Mouse (Mus musculus) ES-E14 (cell line): ENCODE measurements around the gene Bad. TPM values are rescaled to one million over a fixed set of nuclear protein-coding genes. Genes with fewer than 3 reads are reported as not detected.

Experiments used
- DNase-seq: peaks from one replicate; pipeline ENCODE4 v3.0.0-alpha.2; 2013; ENCODE audit warnings: low read depth, low spot score
- H3K27ac ChIP-seq: 2 replicates; pipeline ENCODE4 v1.5.1; 2012; ENCODE audit warnings: low read depth, mild to moderate bottlenecking, low read length, moderate library complexity, mixed read lengths; ENCODE audit not compliant: poor library complexity, insufficient read depth, severe bottlenecking
- H3K36me3 ChIP-seq: 2 replicates; pipeline ENCODE4 v1.6.1; 2012; ENCODE audit warnings: mild to moderate bottlenecking, low read length, moderate library complexity, mixed read lengths; ENCODE audit not compliant: control insufficient read depth, poor library complexity, insufficient read depth, severe bottlenecking
- H3K4me1 ChIP-seq, 2 experiments: fragments of 150-350 bp in 1 of 2; sonication (generic) in 1 of 2; 2 replicates each; pipeline ENCODE4 v1.6.1; 2012; ENCODE audit warnings: low read length in 2 of 2, mild to moderate bottlenecking in 1 of 2, mixed read lengths in 1 of 2; ENCODE audit not compliant: control insufficient read depth in 2 of 2, insufficient read depth in 2 of 2, poor library complexity in 1 of 2
- H3K4me3 ChIP-seq, 2 experiments: fragments of 150-350 bp in 1 of 2; sonication (generic) in 1 of 2; 2 replicates each; pipeline ENCODE4 v1.5.1; 2012; ENCODE audit warnings: low read length in 2 of 2, low read depth in 1 of 2, mild to moderate bottlenecking in 1 of 2, mixed read lengths in 1 of 2; ENCODE audit not compliant: insufficient read depth in 1 of 2, poor library complexity in 1 of 2, severe bottlenecking in 1 of 2
- H3K9ac ChIP-seq: 2 replicates; pipeline ENCODE4 v1.6.1; 2012; ENCODE audit warnings: low read depth, mild to moderate bottlenecking, low read length, mixed read lengths; ENCODE audit not compliant: poor library complexity, insufficient read depth, severe bottlenecking
- H3K9me3 ChIP-seq: fragments of 150-350 bp; sonication (generic); 2 replicates; pipeline ENCODE4 v1.6.1; 2012; ENCODE audit warnings: low read depth, mild to moderate bottlenecking, low read length; ENCODE audit not compliant: control insufficient read depth, insufficient read depth
- CHD2 ChIP-seq: IDR thresholded peaks from 2 replicates; pipeline ENCODE4 v1.6.1; 2014; ENCODE audit warnings: mild to moderate bottlenecking, low read depth, low read length, inconsistent platforms
- HCFC1 ChIP-seq: IDR thresholded peaks from 2 replicates; pipeline ENCODE4 v1.6.1; 2012; ENCODE audit warnings: low read length, inconsistent platforms, borderline replicate concordance; ENCODE audit not compliant: insufficient read depth
- MAFK ChIP-seq: IDR thresholded peaks from 2 replicates; pipeline ENCODE4 v1.6.1; 2014; ENCODE audit warnings: mild to moderate bottlenecking, low read depth, low read length, inconsistent platforms; ENCODE audit not compliant: insufficient read depth
- ZC3H11A ChIP-seq: IDR thresholded peaks from 2 replicates; pipeline ENCODE4 v1.6.1; 2012; ENCODE audit warnings: low read depth, mild to moderate bottlenecking, inconsistent platforms, low read length, borderline replicate concordance
- ZNF384 ChIP-seq: IDR thresholded peaks from 2 replicates; pipeline ENCODE4 v1.6.1; 2012; ENCODE audit warnings: low read depth, low read length, inconsistent platforms
- in situ Hi-C, 2 experiments: fragments of 600-800 bp; cut with MboI; formaldehyde crosslinking; loops; one replicate each; pipeline ENCODE4 v1.15.1; 2025; ENCODE audit warnings: low sequenced_read_pairs in 2 of 2, inconsistent platforms in 1 of 2; ENCODE audit not compliant: unreplicated experiment in 2 of 2
- total RNA-seq: library from RNA; depleted of rRNA; stranded (reverse); fragments of 300-350 nt; gene quantifications from 2 replicates; pipeline ENCODE4 v1.2.3, GENCODE M21; 2012

Gene Bad
- total RNA-seq, 1 experiment: 22.9 TPM

DNA sequence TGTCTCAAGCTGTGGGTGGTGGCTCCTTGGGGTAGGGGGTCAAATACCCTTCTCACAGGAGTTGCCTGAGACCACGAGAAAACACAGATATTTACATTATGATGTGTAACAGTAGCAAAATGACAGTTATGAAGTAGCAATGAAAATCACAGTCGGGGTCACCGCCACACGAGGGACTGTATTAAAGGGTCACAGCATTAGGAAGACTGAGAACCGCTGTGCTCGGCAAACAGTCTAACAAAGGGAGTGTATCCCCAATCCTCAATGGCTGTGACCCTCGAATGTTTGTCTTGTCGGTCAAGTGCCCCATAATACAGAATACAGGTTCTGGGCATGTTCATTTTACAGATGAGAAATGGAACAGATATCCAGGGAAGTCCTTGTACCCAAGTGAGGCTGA, 52.3 kb downstream of the Bad start:
- in situ Hi-C loops: no loop called here
- peaks cover 4 to 25% of the 10 kb centered on the region in 2 experiments; a peak in 3 of 4 replicates for H3K4me1 ChIP-seq
- no peak overlapping the region for H3K27ac ChIP-seq
- TF ChIP-seq MAFK (no peak), ZC3H11A (no peak), ZNF384 (no peak), CHD2 (no peak), HCFC1 (no peak)
- H3K9ac ChIP-seq: no peak overlapping the region
- H3K36me3 ChIP-seq: peaks cover 11% of the 10 kb centered on the region
- no peak overlapping the region for H3K4me3 ChIP-seq
- no peaks in the 10 kb centered on the region for H3K9me3 ChIP-seq
- no peak for DNase-seq

DNA sequence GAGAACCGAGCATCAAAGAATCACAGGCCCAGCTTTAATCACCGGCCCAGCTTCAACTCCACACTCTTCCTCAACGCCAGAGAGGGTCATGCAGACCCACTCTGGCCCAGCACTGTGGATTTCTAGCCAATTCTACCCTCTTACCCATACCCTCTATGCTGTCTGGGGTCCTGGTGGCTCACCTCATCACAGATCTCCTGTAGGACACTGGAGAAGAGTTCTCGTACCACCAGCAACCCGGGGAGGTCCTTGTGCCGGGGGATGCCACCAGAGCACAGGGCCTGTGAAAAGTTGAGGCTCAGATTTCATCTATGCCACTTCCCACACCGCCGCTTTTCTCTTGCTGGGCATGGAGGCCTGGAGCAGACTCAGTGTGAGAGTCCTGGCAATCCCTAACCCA, 52.8 kb downstream of the Bad start:
- DNase-seq: no peak
- H3K9me3 ChIP-seq: no peaks in the 10 kb centered on the region
- peaks cover 4 to 21% of the 10 kb centered on the region in 2 experiments; a peak in 3 of 4 replicates for H3K4me1 ChIP-seq
- TF ChIP-seq MAFK: no peak
- TF ChIP-seq HCFC1: no peak
- TF ChIP-seq CHD2: no peak
- no peak for TF ChIP-seq ZC3H11A
- TF ChIP-seq ZNF384: no peak
- peaks cover 13% of the 10 kb centered on the region for H3K36me3 ChIP-seq
- no peak overlapping the region for H3K4me3 ChIP-seq
- in situ Hi-C loops: no loop called here
- H3K9ac ChIP-seq: 0 out of 2 replicates have a peak overlapping the region, but pooled peaks have one; percentile 36
- no peak overlapping the region for H3K27ac ChIP-seq

DNA sequence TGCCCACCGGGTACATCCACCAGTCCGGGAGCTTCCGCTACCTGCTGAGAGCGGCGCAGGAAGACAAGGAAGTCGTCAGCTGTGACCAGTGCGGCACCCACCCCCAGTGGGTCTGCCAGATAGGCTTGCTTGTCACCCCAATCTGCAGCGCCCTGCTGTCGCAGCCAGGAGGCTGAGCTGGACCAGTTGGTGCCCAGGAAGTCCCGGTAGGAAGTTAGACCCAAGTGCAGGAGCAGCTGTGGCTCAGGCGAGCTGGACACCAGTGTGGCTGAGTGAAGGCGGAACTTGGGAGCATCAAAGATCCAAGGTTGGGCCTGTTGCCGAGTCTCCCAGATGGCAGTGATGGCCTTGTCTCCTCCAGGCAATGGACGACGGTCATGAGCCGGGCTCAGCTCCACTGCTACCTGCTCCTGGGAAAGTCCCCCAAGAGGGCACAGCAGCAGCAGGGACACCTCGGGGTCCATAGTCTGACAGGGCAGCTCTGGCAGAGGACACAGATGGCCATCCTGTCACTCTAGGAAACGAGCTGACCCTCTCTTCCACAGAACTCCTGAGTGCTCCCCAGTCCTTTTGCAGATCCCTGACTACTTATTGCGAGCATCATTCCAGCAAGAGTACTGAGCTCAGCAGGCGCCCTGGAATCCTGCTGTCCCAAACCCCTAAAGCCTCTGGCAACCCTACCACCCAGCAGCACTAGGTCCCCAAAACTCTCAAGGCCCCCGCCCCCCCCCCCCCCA, 53.8 kb downstream of the Bad start:
- H3K36me3 ChIP-seq: peaks cover 13% of the 10 kb centered on the region
- peak overlapping the region; percentile 35 for H3K9ac ChIP-seq
- no peak for DNase-seq
- TF ChIP-seq HCFC1 (no peak), CHD2 (no peak), ZC3H11A (no peak), ZNF384 (no peak), MAFK (no peak)
- H3K27ac ChIP-seq: no peak overlapping the region
- no peaks in the 10 kb centered on the region for H3K9me3 ChIP-seq
- H3K4me1 ChIP-seq: peaks cover 4 to 18% of the 10 kb centered on the region in 2 experiments; a peak in 3 of 4 replicates
- in situ Hi-C loops: no loop called here
- peak overlapping the region; percentile 38 to 87 for H3K4me3 ChIP-seq

DNA sequence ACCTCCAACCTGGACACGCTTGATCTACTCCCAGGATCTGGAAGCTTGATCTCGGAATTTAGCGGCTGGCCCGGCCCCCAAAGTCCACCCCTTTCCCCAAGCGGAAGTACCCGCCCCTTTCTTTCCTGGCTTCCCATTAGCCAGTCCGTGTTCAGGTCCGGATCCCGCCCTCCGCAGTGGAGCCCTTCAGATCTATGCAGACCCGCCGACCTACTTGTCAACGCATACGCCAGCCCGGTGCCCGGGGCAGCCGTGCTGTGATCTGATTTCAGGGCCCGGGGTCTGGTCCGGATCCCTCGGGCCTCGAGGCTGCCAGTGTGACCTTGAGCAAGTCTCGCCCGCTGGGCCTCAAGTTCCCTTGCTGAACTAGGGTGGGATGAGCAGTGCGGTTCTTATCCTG, 54.3 kb downstream of the Bad start, which contains the start of the genes Nudt22 and Trpt1:
TSS of gene Nudt22 (minus strand) at position 112 of the 400 bp plus-strand sequence.
TSS of gene Trpt1 (plus strand) at position 126 of the 400 bp plus-strand sequence.
- H3K4me3 ChIP-seq: peak within 1 kb of the TSS; percentile 71 to 87
- no peak for TF ChIP-seq ZNF384
- TF ChIP-seq CHD2: no peak
- TF ChIP-seq HCFC1: no peak
- no peak for TF ChIP-seq ZC3H11A
- TF ChIP-seq MAFK: no peak
- H3K27ac ChIP-seq: no peak within 1 kb of the TSS
- peaks cover 4 to 18% of the 10 kb centered on the region in 2 experiments; a peak in 3 of 4 replicates for H3K4me1 ChIP-seq
- peak; percentile 89 for DNase-seq
- H3K9me3 ChIP-seq: no peaks in the 10 kb centered on the region
- peak within 1 kb of the TSS; percentile 79 for H3K9ac ChIP-seq
- in situ Hi-C loops: no loop called here
- H3K36me3 ChIP-seq: peaks cover 13% of the 10 kb centered on the region
